Mouse (Mus musculus) adrenal gland (tissue): ENCODE measurements around the gene Tmem161b.
"Not testable (repeated sequence)": the region's sequence is repeated elsewhere in the genome, so short reads cannot be mapped to it uniquely, and the experiment has no call there.

Source experiments
- intact Hi-C: fragments of 180-260 bp; cut with DNase I; formaldehyde crosslinking; loops from one replicate; pipeline ENCODE4 v1.15.1; 2025
- long read RNA-seq, 2 experiments: library from polyadenylated mRNA; unstranded; transcript quantifications; one replicate each; pipeline ENCODE4 v2.0.0; 2020; ENCODE audit warnings: borderline replicate concordance in 1 of 2; ENCODE audit not compliant: insufficient replicate concordance in 1 of 2

Gene Tmem161b
- long read RNA-seq, experiment 1, partial matches to known transcripts = 0 of 1 reads
- long read RNA-seq, experiment 1, other reads (novel, unspliced or antisense) = 1 of 1 reads
- long read RNA-seq, experiment 2, partial matches to known transcripts = 2 of 5 reads
- long read RNA-seq, experiment 2, other reads (novel, unspliced or antisense) = 1 of 5 reads

DNA sequence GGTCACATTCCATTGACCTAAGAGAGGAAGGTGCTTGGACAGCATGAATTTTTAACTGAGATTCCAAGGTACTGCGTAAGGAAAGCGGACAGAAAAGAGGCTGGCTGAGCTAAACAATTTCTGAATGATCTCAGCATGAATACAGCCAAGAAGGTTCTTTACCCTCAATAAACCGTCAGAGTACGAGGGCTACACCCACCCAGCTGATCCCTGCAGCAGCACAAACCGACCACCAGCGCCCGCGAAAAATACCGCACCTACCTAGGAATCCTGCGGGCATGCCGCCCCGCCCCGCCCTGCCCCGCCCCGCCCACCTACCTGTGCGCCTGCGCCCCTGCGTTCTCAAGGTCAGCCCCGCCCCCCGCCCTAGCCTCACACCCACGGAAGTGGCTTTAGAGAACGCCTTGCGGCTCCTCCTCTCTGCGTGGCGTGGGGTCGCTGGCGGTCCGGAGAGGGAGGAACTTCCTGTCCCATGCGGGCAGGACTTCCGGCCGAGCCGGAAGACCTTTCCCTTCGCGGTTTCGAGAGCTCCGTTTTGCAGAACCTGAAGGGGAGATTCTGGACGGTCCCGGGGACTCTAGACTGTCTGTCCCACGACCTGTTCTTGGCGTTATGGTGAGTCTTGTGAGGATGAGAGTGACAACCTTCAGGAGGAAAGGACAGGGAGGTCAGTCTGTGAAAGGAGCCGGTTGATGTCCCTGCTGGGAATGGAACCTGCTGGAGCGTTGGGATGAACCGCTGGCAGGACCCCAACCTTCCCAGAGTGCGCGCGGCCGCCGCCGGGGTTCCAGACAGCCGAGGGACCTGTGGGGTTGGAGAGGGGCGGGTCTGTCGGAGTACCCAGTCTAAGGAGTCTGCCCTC lies at the start of gene Tmem161b:
Gene Tmem161b (plus strand): TSS at position 477 of the 862 bp plus-strand sequence.
- intact Hi-C loops = loop anchor here (5.0 to 10.0 kb wide), 2 partner anchors 125 to 487 kb away; no protein-coding TSS in a partner anchor

DNA sequence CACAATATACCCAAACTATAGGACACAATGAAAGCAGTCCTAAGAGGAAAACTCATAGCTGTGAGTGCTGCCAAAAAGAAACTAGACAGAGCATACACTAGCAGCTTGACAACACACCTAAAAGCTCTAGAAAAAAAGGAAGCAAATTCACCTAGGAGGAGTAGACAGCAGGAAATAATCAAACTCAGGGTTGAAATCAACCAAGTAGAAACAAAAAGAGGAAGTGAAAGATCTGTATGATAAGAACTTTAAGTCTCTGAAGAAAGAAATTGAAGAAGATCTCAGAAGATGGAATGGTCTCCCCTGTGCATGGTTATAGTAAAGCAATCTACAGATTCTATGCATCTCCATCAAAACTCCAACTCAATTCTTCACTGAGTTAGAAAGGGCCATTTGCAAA lies 36.3 kb upstream of the Tmem161b start:
- intact Hi-C loops = not testable (repeated sequence)

DNA sequence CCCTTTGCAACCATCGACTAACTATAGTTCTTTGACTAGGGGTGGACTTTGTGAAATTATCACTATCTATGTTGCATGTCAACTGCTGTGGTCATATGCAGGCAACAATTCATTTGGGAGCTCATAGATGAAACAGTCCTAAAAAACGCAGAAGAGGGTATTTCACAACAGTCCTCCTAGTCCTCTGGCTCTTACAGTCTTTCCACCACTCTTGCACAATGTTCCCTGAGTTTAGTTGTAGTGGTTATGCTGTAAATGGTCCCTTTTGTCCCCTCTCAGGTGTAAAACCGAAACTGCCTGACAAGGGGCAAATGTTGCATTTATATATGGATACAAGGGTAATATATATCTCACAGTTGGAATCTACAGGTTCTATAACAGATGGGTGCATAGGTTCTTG lies 29.4 kb upstream of the Tmem161b start:
- intact Hi-C loops = no loop called here

DNA sequence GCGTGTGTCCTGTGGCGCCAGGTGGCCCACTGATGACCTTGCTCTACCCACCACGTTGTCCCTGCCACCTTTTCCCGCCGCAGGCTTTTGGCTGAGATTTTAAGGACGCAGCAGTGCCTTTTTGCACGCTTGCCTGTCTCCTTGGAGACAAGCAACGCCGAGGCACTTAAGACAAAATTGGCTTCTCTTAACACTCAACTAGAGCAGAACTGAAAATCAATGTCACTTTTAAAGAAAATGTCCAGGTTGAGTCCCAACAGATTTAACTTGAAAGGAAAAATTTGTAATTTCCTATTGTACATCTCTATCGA lies 541 bp downstream of the Tmem161b start:
- intact Hi-C loops = loop anchor here (5.0 to 10.0 kb wide), 2 partner anchors 125 to 488 kb away; no protein-coding TSS in a partner anchor

DNA sequence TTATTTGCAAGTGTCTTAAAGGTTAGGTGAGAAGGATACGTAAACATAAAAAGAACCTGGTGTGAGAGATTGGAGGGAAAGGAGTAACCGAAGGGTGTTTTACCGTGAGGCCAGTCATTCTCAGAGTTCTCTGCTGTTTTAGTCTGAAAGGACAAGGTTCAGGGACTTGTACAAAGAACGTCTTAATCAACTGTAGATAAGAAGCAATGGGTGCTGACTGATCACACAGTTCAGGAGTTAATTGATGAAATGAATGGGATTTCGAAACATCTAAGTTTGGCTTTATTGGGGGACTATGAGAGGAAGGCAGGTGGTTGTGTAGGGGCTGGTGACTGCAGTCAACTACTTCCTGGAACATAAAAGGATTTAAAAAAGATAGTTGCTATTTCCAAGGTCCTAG lies 922 bp downstream of the Tmem161b start:
- intact Hi-C loops = loop anchor here (5.0 to 10.0 kb wide), 2 partner anchors 124 to 488 kb away; no protein-coding TSS in a partner anchor

DNA sequence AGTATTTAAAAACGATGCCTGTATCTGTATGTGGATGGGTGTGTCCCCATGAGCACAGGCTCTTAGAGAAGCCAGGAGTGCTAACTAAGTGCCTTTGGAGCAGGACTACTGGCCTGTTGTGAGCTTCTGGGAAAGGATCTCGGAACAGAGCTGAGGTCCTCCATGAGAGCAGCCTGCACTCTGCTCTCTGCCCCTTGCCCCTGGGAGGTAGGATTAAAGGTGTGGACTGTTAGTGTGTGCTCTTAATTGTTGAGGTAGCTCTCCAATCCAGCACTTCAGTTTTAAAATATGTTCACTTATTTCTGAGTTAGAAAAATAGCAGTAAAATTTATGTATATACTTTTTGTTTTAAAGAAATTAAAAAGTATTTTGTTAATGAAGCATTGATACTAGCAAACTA lies 11.9 kb downstream of the Tmem161b start:
- intact Hi-C loops = no loop called here

DNA sequence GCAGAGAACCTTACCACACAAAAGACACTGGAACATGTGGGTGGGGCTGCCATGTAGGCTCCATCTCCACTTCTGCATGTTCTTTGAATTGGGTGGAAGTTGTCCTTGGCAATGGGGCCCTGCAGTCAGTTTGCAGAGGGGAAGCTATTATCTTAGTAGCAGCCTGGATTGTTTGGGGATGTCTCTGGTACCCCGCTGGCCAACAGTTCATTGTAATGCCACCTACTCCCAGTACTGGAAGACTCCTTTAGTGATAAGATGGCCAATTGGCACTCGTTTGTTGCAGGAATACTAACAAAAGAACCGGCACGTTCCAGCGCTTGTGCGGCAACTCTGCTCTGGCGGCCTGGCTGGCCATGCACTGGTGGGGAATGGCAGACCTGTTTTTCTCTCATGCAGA lies 14.7 kb downstream of the Tmem161b start:
- intact Hi-C loops = no loop called here

DNA sequence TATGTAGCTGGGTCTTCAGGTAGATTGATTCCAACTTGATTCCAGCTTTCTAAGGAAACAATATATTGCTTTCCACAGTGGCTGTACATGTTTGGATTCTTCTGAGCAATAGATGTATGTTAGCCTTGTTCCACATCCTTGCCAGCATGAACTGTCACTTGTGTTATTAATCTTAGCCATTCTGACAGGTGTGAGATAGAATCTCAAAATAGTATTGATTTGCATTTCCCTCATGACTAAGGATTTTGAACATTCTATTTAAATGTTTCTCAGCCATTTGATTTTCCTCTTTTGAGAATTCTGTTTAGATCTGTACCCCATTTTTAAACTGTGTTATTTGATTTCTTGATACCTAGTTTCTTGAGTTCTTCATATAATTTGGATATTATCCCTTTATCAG lies 16.1 kb downstream of the Tmem161b start:
- intact Hi-C loops = no loop called here

DNA sequence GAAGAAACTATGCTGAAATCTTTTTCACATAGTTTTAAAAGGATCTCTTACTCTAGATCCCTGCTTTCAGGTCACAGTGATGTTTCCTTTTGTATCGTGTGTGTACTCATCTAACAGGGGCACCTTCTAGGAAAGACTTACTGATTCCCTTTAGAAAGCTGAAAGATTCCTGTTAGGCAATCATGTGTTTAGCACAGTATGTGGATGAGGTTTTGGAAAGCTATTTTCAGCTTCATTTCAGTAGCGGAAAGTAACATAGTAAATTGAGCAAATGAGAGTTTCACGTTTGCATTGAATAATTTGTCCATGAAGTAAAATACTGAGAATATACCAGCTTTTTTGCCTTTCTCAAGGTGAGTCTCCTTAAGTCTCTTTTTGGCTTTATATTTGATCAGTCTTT lies 26.0 kb downstream of the Tmem161b start:
- intact Hi-C loops = no loop called here

DNA sequence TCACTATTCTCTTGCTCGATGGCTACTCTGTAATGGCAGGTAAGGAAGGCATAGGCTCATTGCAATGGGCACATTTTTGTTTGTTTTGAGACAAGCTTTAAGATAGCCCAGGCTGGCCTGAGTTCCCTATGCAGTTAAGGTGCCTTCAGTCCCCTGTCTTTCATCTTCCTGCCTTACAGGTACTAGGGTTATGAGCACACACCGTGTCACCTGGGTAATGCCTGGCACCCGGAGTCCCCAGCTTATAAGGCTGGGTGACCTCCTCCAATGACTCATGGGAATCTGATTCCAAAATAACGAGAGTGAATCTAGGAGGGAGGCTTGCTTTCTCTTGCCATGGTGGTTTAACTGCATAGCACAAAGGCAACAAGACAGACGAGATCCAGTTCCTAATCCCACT lies 29.2 kb downstream of the Tmem161b start:
- intact Hi-C loops = no loop called here

DNA sequence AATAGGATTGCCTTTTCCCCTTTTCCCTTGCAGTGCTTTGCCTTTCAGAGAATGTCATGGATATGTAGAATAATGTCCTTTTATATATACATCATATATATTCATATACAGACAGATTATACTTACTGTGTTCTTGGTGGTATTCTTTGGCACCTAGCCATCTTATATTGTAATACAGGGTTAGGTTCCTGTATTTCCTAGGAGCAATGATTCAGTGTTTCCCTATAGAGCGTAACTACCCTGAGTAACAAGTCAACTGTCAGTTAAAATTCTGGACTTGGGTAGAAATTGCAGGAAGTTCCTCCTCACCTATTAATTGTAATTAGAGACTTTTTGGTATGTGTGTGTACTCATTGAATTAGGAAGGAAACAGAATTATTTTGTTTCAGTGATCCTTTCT lies 33.0 kb downstream of the Tmem161b start:
- intact Hi-C loops = no loop called here

DNA sequence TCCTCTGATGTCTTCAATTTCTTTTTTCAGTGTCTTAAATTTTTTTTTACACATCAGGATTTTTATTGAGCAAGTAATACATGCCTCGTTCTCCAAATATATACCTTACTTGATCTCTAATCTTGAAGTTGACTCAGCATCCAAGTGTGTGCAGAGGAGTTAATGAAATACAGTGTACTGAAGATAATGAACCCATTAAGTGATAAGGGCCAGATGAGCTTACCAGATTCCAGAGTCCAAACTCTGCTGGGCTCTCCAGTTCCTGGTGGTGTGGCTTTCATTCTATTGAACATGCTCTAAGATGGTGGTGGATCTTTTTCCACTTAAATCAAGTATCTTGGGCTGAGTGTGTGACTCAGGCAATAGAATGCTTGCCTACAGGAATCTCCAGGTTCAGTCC lies 42.3 kb downstream of the Tmem161b start:
- intact Hi-C loops = not testable (repeated sequence)

DNA sequence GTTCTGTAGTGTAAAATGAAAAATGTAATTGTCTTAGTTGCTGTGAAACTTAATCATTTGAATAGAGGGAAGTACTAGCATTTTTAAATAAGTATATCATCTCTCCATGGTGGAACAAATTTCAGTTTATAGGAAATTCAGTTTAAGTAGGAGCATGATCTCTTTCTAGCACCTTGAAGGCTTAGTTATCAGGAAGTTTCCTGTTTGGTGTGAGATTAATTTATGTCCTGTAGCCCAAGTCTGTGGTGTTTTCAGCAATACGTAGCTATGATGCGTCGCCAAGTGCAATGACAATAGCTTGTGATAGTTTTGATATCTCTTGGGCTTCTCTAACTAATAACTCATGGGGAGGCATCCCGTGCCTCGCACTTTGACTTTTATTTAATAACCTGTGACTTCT lies 54.1 kb downstream of the Tmem161b start:
- intact Hi-C loops = no loop called here

DNA sequence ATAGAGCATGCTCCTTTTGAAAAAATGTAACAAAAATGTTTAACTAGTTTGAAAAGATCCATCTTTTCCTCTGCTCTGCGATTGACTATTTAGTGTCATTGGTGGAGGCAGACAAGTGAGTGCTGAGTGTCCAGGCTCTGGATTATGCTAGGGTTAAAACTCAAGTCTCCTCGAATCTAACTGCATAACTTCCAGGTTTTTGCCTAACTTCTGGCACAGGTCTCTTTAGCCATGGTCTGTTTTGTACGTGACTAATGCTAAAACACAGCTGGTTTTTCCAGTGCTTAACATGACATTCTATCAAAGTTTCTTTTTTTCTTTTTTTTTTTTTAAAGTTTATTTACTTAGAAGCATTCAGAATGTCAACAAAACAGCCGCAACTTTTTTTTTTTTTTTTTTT lies 58.3 kb downstream of the Tmem161b start:
- intact Hi-C loops = no loop called here

DNA sequence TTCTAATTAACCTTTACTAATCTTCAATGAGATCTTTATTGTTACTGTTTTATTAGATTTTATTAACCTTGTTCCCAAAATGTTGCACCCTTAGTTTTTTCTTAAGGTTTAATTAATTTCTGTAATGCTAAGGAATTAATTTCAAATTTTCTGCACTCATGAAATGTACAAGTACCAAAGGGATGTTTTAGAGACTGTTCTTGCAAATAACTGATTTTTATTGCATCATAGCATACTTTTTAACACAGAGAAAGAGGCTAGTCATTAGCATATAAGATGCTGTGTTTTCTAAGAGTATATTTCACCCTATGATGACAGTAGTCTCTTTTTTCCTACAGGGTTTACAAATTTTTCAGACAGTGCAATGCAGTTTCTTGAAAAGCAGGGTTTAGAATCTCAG lies 60.9 kb downstream of the Tmem161b start:
- intact Hi-C loops = no loop called here

DNA sequence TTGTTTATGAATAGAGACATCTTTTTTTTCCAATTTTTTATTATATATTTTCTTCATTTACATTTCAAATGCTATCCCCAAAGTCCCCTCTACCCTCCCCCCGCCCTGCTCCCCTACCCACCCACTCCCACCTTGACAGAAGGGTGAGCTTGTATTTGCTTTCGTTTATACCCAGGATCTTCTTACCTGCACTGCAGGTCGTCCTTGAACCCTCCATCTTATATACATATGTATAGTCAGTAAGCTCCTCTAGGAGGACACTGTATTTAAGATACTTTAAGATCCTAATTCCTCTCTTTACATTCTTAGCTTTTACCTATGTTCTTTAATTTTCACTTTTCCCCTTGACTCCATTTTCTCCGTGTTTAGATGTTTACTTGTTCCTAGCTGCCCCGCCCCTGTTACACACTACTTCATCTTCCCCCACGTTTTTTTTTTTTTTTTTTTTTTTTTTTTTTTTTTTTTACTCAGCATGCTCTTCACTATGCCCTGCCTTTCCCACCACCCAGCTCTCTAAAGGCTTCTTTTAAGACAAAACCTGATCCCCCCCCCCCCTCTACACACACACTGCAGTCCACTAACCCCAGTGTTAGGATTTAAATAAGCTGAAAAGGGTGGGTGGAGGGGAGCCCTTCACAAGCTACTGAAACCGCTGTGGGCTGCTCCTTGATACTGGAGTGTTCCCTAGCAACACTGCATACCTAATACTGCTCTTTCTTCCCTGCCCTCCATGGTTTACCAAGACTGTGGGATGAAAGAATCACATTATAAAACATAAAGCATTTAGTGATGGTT lies 62.9 kb downstream of the Tmem161b start:
- intact Hi-C loops = no loop called here

DNA sequence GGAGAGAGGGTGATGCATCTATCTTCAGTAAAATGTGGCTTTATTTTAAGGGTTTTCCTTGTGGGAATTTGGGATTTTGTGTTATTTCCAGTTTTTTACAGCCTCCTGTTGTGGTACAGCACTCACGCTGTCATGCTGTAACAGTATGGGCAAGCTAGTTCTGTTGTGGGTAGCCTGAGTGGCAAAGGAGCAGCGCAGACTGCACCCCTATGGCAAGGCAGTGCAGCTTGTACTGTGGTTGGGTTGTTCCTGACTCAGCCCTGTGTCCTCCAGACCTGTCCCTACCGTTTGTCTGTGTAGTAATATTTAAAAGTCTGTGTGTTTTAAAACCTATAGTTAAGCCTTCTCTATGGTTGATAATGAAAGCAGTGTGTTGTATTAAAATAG lies 63.5 kb downstream of the Tmem161b start:
- intact Hi-C loops = no loop called here

DNA sequence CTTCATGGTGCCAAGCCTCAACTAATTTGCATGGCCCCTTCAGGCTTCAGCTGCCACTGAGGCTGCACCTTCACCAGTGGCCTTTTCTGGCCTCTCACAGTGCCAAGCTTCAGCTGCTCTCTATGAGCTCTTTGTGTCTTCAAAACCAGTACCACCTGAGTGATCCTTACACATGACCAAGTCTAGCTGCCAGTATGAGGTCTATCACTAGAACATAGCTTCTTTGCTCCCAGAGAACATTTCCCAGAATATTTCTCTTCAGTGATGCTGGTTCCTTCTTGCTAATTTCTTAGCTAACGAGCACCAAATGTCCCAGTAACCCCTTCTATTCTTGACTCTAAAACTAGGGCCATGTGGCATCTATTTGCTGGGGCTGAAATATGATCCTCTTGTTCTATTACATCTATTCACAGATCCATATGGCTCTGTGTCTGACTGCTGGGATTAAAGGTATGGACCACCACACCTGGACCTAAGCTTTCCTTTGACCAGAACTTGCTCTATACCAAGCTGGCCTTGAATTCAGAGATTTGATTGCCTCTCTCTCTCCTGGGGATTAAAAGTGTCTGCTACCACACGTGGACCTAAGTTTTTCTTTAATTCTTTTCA lies 77.5 kb downstream of the Tmem161b start:
- intact Hi-C loops = no loop called here

DNA sequence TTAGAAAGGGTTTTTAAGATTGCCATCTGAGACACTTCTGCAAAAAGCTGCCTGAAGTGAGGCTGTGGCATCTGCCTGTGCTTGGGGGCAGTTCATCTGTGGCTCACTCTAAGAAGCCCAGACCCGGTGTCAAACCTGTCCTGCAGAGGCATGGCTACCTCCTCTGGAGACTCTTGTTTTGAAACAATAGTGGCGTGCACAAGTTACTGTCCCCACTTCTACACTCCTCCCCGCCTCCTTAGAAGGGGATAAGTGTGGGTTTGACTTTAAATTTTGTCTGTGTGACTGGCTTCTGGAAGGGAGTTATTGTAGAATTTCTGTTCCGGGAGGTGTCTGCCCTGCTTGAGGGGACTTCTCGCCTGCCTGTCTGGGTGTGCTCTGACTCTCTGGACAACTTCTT lies 121.2 kb downstream of the Tmem161b start:
- intact Hi-C loops = no loop called here

DNA sequence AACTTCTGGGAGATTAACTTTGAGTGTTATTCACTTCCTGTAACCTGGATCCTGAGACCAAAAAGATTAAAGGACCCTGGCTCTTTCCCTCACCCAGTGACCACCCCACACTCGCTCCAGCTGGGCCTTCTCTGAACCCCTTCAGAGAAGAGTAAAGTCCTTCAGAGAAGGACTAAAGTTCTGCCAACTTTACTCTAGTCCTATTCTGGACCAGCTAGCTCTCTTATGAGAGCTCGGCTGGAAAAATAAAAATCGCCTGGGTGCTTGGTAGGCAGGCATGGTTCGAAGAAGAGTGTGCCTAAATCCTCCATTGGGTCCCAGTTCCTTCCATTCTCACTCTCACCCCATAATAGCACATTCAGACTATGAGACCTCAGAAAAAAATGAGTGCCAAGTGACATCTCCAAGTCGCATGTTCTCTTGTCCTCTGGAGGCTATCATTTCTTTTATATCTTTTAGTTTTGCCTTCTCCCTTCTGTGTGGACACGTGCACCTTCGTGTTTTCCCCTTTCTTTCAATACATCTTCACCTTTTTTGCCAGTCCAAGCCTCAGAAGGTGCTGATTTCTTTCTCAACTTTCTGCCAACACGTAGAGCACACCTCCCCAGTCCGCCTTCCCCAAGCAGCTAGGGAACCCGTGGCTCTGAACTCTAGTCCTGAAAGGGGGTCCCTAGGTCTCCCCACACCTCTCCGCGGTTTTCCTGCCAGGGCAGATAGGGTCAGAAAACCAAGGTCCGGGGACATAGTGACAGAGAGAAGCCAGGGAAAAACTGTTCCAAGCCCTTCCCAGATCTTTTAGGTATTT lies 121.8 kb downstream of the Tmem161b start:
- intact Hi-C loops = no loop called here

DNA sequence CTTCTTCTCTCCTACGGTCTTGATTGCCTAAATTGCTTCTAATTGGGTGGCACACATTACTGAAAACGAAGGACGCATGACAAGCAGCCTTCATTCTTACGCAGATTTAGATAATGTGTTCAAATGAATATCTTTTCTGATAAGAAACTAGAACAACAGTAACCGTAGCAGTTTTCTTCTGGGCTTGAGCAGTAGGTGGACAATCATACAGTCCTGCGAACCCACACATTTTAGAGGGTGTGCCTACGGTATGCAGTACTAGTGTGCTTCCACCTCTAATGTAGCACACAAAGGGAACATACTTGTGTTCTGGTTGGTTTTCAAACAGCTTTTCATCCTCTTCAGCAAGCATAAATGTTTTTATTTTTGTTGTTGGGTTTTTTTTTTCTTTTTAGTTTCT lies 122.6 kb downstream of the Tmem161b start:
- intact Hi-C loops = loop anchor here (5.0 kb wide), 2 partner anchors 122 to 617 kb away; partner anchors contain the start of gene Tmem161b
